Mouse (Mus musculus): ENCODE results near the gene Pramef17. TPM values are rescaled to one million over a fixed set of nuclear protein-coding genes. Genes with fewer than 3 reads are reported as not detected.
"Not testable (repeated sequence)": the region's sequence is repeated elsewhere in the genome, so short reads cannot be mapped to it uniquely, and the experiment has no call there.

Pramef17 gene
- total RNA-seq (2012; rRNA removed) (not detected in 2 replicates), total RNA-seq (2014; rRNA removed) (not detected in 2 replicates), polyA plus RNA-seq (2012; ENCODE audit: insufficient read length, low read depth) (not detected in 2 replicates)

- dilution Hi-C loops (cut with MboI; ENCODE audit: extremely low pct_ligation_motif_present, extremely low pct_unique_long_range_greater_than_20kb, low sequenced_read_pairs); DNase-seq (ENCODE audit: extremely low read depth); in situ Hi-C loops (cut with MboI; ENCODE audit: low pct_ligation_motif_present, low pct_unique_long_range_greater_than_20kb, low sequenced_read_pairs); H3K36me3 ChIP-seq (replicated peaks in 1 of 2; ENCODE audit: control insufficient read depth in 1 of 2, insufficient read depth in 1 of 2, low read length in 1 of 2); H3K27ac ChIP-seq (ENCODE audit: insufficient read depth, low read depth); H3K4me2 ChIP-seq (ENCODE audit: insufficient read depth, low read depth, poor library complexity, severe bottlenecking); H3K79me2 ChIP-seq (replicated peaks; ENCODE audit: control insufficient read depth, extremely low read depth, insufficient read depth, poor library complexity, severe bottlenecking); H3K9ac ChIP-seq (ENCODE audit: insufficient read depth, low read depth); H3K9me3 ChIP-seq (replicated peaks; ENCODE audit: low read length); H3K27me3 ChIP-seq (replicated peaks); H3K4me3 ChIP-seq (replicated peaks in 1 of 3; ENCODE audit: low read depth in 2 of 3, low read length in 2 of 3, poor library complexity in 1 of 3); H3K4me1 ChIP-seq (ENCODE audit: control insufficient read depth in 1 of 2, insufficient read depth in 2 of 2): not testable (repeated sequence)
These were observed at the start of gene Pramef17 for GRCm38 (mm10) chr4:143994269-143994668. Gene Pramef17 (minus strand): TSS chr4:143994369.

DNA sequence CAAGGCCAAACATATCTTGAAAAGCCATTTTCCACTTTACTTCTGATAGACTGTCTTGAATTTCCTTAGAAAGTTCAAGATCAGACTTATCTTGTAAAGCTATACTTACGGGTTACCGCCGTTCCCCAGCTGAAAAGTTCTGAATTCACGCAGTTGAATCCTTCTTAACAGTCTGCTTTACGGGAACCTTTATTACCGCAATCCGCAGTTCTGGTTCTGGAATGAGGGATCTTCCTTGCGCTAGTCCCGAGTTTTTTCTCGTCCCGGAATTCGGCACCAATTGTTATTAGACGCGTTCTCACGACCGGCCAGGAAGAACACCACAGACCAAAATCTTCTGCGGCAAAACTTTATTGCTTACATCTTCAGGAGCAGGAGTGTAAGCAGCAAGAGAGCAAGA lies 6.0 kb downstream of the Pramef17 start:
- H3K9ac ChIP-seq (ENCODE audit: insufficient read depth, low read depth); DNase-seq (ENCODE audit: extremely low read depth); H3K4me2 ChIP-seq (ENCODE audit: insufficient read depth, low read depth, poor library complexity, severe bottlenecking); H3K27me3 ChIP-seq (replicated peaks); dilution Hi-C loops (cut with MboI; ENCODE audit: extremely low pct_ligation_motif_present, extremely low pct_unique_long_range_greater_than_20kb, low sequenced_read_pairs); H3K4me3 ChIP-seq (replicated peaks in 1 of 3; ENCODE audit: low read depth in 2 of 3, low read length in 2 of 3, poor library complexity in 1 of 3); H3K79me2 ChIP-seq (replicated peaks; ENCODE audit: control insufficient read depth, extremely low read depth, insufficient read depth, poor library complexity, severe bottlenecking); H3K4me1 ChIP-seq (ENCODE audit: control insufficient read depth in 1 of 2, insufficient read depth in 2 of 2); H3K27ac ChIP-seq (ENCODE audit: insufficient read depth, low read depth); H3K36me3 ChIP-seq (replicated peaks in 1 of 2; ENCODE audit: control insufficient read depth in 1 of 2, insufficient read depth in 1 of 2, low read length in 1 of 2); in situ Hi-C loops (cut with MboI; ENCODE audit: low pct_ligation_motif_present, low pct_unique_long_range_greater_than_20kb, low sequenced_read_pairs); H3K9me3 ChIP-seq (replicated peaks; ENCODE audit: low read length): not testable (repeated sequence)

DNA sequence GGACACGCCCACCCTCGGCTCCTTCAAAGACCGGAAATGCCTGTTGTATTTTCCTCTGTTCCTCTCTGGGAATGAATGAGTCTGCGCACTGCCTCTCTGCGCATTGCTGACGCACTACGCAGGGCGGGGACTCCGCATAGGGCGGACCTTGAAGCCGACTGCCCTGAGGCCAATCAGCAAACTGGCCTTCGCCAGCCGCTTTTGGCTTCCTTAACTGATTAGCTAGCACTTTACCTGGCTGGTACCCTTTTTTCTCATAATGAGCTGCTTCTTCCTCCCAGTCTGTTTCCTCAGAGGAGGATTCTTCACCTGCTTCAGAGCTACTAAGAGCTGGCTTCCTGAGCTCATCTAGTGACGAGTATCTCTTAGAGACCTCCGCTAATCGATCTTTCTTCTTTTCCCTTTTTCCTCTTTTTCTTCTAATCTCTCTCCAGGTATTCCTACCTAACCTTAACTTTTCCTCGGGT lies 6.7 kb downstream of the Pramef17 start:
- H3K4me1 ChIP-seq (ENCODE audit: control insufficient read depth in 1 of 2, insufficient read depth in 2 of 2); H3K36me3 ChIP-seq (replicated peaks in 1 of 2; ENCODE audit: control insufficient read depth in 1 of 2, insufficient read depth in 1 of 2, low read length in 1 of 2); dilution Hi-C loops (cut with MboI; ENCODE audit: extremely low pct_ligation_motif_present, extremely low pct_unique_long_range_greater_than_20kb, low sequenced_read_pairs); H3K79me2 ChIP-seq (replicated peaks; ENCODE audit: control insufficient read depth, extremely low read depth, insufficient read depth, poor library complexity, severe bottlenecking); H3K27ac ChIP-seq (ENCODE audit: insufficient read depth, low read depth); DNase-seq (ENCODE audit: extremely low read depth); H3K4me3 ChIP-seq (replicated peaks in 1 of 3; ENCODE audit: low read depth in 2 of 3, low read length in 2 of 3, poor library complexity in 1 of 3); H3K9me3 ChIP-seq (replicated peaks; ENCODE audit: low read length); H3K27me3 ChIP-seq (replicated peaks); in situ Hi-C loops (cut with MboI; ENCODE audit: low pct_ligation_motif_present, low pct_unique_long_range_greater_than_20kb, low sequenced_read_pairs); H3K9ac ChIP-seq (ENCODE audit: insufficient read depth, low read depth); H3K4me2 ChIP-seq (ENCODE audit: insufficient read depth, low read depth, poor library complexity, severe bottlenecking): not testable (repeated sequence)

DNA sequence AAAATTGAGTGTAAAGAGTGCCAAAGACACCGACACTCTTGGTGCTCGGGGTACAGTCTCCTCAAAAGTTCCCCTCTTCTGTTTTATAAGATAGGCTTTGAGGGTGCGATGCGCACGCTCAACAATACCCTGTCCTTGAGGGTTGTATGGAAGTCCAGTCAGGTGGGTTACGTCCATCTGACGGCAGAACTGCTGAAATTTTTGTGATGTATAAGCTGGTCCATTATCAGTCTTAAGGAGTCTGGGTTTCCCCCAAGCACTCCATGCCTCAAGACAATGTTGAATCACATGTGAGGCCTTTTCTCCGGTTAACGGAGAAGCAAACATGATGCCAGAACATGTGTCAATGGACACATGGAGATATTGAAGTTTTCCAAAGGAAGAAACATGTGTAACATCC lies 8.4 kb downstream of the Pramef17 start:
- H3K9ac ChIP-seq (ENCODE audit: insufficient read depth, low read depth); in situ Hi-C loops (cut with MboI; ENCODE audit: low pct_ligation_motif_present, low pct_unique_long_range_greater_than_20kb, low sequenced_read_pairs); H3K79me2 ChIP-seq (replicated peaks; ENCODE audit: control insufficient read depth, extremely low read depth, insufficient read depth, poor library complexity, severe bottlenecking); H3K9me3 ChIP-seq (replicated peaks; ENCODE audit: low read length); H3K4me1 ChIP-seq (ENCODE audit: control insufficient read depth in 1 of 2, insufficient read depth in 2 of 2); H3K27ac ChIP-seq (ENCODE audit: insufficient read depth, low read depth); DNase-seq (ENCODE audit: extremely low read depth); H3K36me3 ChIP-seq (replicated peaks in 1 of 2; ENCODE audit: control insufficient read depth in 1 of 2, insufficient read depth in 1 of 2, low read length in 1 of 2); H3K4me2 ChIP-seq (ENCODE audit: insufficient read depth, low read depth, poor library complexity, severe bottlenecking); H3K27me3 ChIP-seq (replicated peaks); H3K4me3 ChIP-seq (replicated peaks in 1 of 3; ENCODE audit: low read depth in 2 of 3, low read length in 2 of 3, poor library complexity in 1 of 3); dilution Hi-C loops (cut with MboI; ENCODE audit: extremely low pct_ligation_motif_present, extremely low pct_unique_long_range_greater_than_20kb, low sequenced_read_pairs): not testable (repeated sequence)

- in situ Hi-C loops (cut with MboI; ENCODE audit: low pct_ligation_motif_present, low pct_unique_long_range_greater_than_20kb, low sequenced_read_pairs); H3K9me3 ChIP-seq (replicated peaks; ENCODE audit: low read length); H3K27ac ChIP-seq (ENCODE audit: insufficient read depth, low read depth); H3K36me3 ChIP-seq (replicated peaks in 1 of 2; ENCODE audit: control insufficient read depth in 1 of 2, insufficient read depth in 1 of 2, low read length in 1 of 2); DNase-seq (ENCODE audit: extremely low read depth); H3K4me3 ChIP-seq (replicated peaks in 1 of 3; ENCODE audit: low read depth in 2 of 3, low read length in 2 of 3, poor library complexity in 1 of 3); H3K4me2 ChIP-seq (ENCODE audit: insufficient read depth, low read depth, poor library complexity, severe bottlenecking); H3K9ac ChIP-seq (ENCODE audit: insufficient read depth, low read depth); H3K79me2 ChIP-seq (replicated peaks; ENCODE audit: control insufficient read depth, extremely low read depth, insufficient read depth, poor library complexity, severe bottlenecking); dilution Hi-C loops (cut with MboI; ENCODE audit: extremely low pct_ligation_motif_present, extremely low pct_unique_long_range_greater_than_20kb, low sequenced_read_pairs); H3K27me3 ChIP-seq (replicated peaks); H3K4me1 ChIP-seq (ENCODE audit: control insufficient read depth in 1 of 2, insufficient read depth in 2 of 2): not testable (repeated sequence)
These were observed 9.0 kb downstream of the Pramef17 start for GRCm38 (mm10) chr4:143985165-143985564.

- in situ Hi-C loops (cut with MboI; ENCODE audit: low pct_ligation_motif_present, low pct_unique_long_range_greater_than_20kb, low sequenced_read_pairs); H3K36me3 ChIP-seq (replicated peaks in 1 of 2; ENCODE audit: control insufficient read depth in 1 of 2, insufficient read depth in 1 of 2, low read length in 1 of 2); DNase-seq (ENCODE audit: extremely low read depth); H3K27me3 ChIP-seq (replicated peaks); H3K9me3 ChIP-seq (replicated peaks; ENCODE audit: low read length); dilution Hi-C loops (cut with MboI; ENCODE audit: extremely low pct_ligation_motif_present, extremely low pct_unique_long_range_greater_than_20kb, low sequenced_read_pairs); H3K4me2 ChIP-seq (ENCODE audit: insufficient read depth, low read depth, poor library complexity, severe bottlenecking); H3K27ac ChIP-seq (ENCODE audit: insufficient read depth, low read depth); H3K9ac ChIP-seq (ENCODE audit: insufficient read depth, low read depth); H3K4me1 ChIP-seq (ENCODE audit: control insufficient read depth in 1 of 2, insufficient read depth in 2 of 2); H3K4me3 ChIP-seq (replicated peaks in 1 of 3; ENCODE audit: low read depth in 2 of 3, low read length in 2 of 3, poor library complexity in 1 of 3); H3K79me2 ChIP-seq (replicated peaks; ENCODE audit: control insufficient read depth, extremely low read depth, insufficient read depth, poor library complexity, severe bottlenecking): not testable (repeated sequence)
These were observed 10.7 kb downstream of the Pramef17 start for GRCm38 (mm10) chr4:143983446-143983845.

All from CH12.LX (cell line).